Mouse (Mus musculus): Measurements from ENCODE around the gene Galns. TPM values are rescaled to one million over a fixed set of nuclear protein-coding genes. Genes with fewer than 3 reads are reported as not detected.

Gene Galns
- polyA plus RNA-seq (2015; fragmentation: Nextera tagmentation; extraction: Ambion mirVana), result 6.2 and 8.3 TPM in 2 replicates

GRCm38 (mm10) chr8:122611295-122612133 lies at the start of gene Galns, which contains the start of gene Trappc2l:
Gene Galns, minus strand, starts transcription at chr8:122611463.
Gene Trappc2l, plus strand, starts transcription at chr8:122611640.

GRCm38 (mm10) chr8:122622727-122623126 lies 11.5 kb upstream of the Galns start, which contains the start of gene Pabpn1l:
Gene Pabpn1l, minus strand, starts transcription at chr8:122622739.

GRCm38 (mm10) chr8:122576648-122577022 lies 34.6 kb downstream of the Galns start, which contains the start of gene Aprt:
Gene Aprt, minus strand, starts transcription at chr8:122576909.

DNA sequence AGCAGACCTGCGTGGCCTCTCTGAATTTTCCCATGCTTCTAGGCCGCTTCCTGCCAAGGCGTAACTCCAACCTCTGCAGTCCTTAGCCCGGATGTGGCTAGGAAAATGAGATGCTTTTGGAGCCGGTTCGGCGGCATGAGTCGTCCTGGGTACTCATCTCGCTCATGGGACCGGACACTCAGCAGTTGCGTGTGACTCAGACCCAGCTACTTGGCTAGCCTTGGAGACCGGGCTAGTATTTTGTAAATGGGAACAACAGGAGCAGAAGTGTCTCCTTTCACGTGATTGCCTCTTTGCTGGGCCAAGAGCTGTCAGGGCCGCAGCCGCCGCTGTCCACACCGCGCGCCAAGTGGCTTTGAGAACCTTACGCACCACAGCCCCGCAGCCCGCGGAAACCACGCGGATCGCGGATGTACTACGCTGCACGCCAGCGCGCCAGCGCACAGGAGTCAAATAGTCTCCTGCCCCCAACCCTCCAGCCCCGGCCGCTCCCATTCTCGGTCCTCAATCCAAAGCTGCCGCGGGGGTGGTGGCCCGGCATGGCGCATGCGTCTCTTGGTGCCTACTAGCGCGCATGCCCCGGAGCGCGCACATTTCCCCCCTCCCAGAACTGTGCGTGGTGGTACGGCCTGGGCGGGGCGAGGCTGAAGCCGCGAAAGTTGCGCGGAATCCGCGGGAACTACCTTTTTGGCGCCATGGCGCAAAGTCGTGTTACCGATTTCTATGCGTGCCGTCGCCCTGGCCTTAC lies 43.7 kb downstream of the Galns start, which contains the start of gene Cdt1:
TSS of gene Cdt1 (plus strand) at position 655 of the 748 bp plus-strand sequence.

GRCm38 (mm10) chr8:122551265-122552051 lies 59.8 kb downstream of the Galns start, which contains the start of gene Piezo1:
Gene Piezo1, minus strand, starts transcription at chr8:122551329.

Small RNA genes lying within 50 kb of the gene (microRNA-seq; reads per million reads assigned to microRNA genes)
- gene Mir6396, result 0 reads per million in 2 experiments

Other genes starting within 250 kb of the Galns start
- 17.3 and 20.0 TPM in 2 replicates for gene Zc3h18, start 234.9 kb downstream of the Galns start, polyA plus RNA-seq (2015; fragmentation: Nextera tagmentation; extraction: Ambion mirVana)
- not detected in 2 replicates for gene Il17c, start 189.4 kb downstream of the Galns start, polyA plus RNA-seq (2015; fragmentation: Nextera tagmentation; extraction: Ambion mirVana)
- 136 and 150 TPM in 2 replicates for gene Cyba, start 178.5 kb downstream of the Galns start, polyA plus RNA-seq (2015; fragmentation: Nextera tagmentation; extraction: Ambion mirVana)
- 9.0 and 12.3 TPM in 2 replicates for gene Mvd, start 168.0 kb downstream of the Galns start, polyA plus RNA-seq (2015; fragmentation: Nextera tagmentation; extraction: Ambion mirVana)
- gene Snai3, start 150.7 kb downstream of the Galns start, polyA plus RNA-seq (2015; fragmentation: Nextera tagmentation; extraction: Ambion mirVana), result 7.4 and 8.9 TPM in 2 replicates
- gene Rnf166, start 135.4 kb downstream of the Galns start, polyA plus RNA-seq (2015; fragmentation: Nextera tagmentation; extraction: Ambion mirVana), result 47.5 and 50.2 TPM in 2 replicates
- 19.5 and 25.7 TPM in 2 replicates for gene Ctu2, start 135.3 kb downstream of the Galns start, polyA plus RNA-seq (2015; fragmentation: Nextera tagmentation; extraction: Ambion mirVana)
- gene Piezo1, start 60.1 kb downstream of the Galns start, polyA plus RNA-seq (2015; fragmentation: Nextera tagmentation; extraction: Ambion mirVana), result 10.5 and 13.1 TPM in 2 replicates
- gene Cdt1, start 43.4 kb downstream of the Galns start, polyA plus RNA-seq (2015; fragmentation: Nextera tagmentation; extraction: Ambion mirVana), result 7.2 and 9.0 TPM in 2 replicates
- 60.6 and 73.1 TPM in 2 replicates for gene Aprt, start 34.6 kb downstream of the Galns start, polyA plus RNA-seq (2015; fragmentation: Nextera tagmentation; extraction: Ambion mirVana)
- 50.7 and 61.0 TPM in 2 replicates for gene Trappc2l, start 177 bp upstream of the Galns start, polyA plus RNA-seq (2015; fragmentation: Nextera tagmentation; extraction: Ambion mirVana)
- not detected in 2 replicates for gene Pabpn1l, start 11.3 kb upstream of the Galns start, polyA plus RNA-seq (2015; fragmentation: Nextera tagmentation; extraction: Ambion mirVana)
- 5.3 and 6.0 TPM in 2 replicates for gene Cbfa2t3, start 87.6 kb upstream of the Galns start, polyA plus RNA-seq (2015; fragmentation: Nextera tagmentation; extraction: Ambion mirVana)
- 14.0 and 14.7 TPM in 2 replicates for gene Acsf3, start 164.0 kb upstream of the Galns start, polyA plus RNA-seq (2015; fragmentation: Nextera tagmentation; extraction: Ambion mirVana)
- 55.4 and 60.2 TPM in 2 replicates for gene Cdh15, start 236.5 kb upstream of the Galns start, polyA plus RNA-seq (2015; fragmentation: Nextera tagmentation; extraction: Ambion mirVana)